Mouse (Mus musculus) liver, embryonic 15.5 days (tissue): Measurements from ENCODE around the gene Dkkl1. TPM values are rescaled to one million over a fixed set of nuclear protein-coding genes. Genes with fewer than 3 reads are reported as not detected.

Source experiments
- ATAC-seq: fragments of 200-750 bp; cut with Nextera tagmentation; 2 replicates; pipeline ENCODE4 v1.8.0; 2017; ENCODE audit warnings: moderate number of reproducible peaks, mild to moderate bottlenecking, moderate library complexity; ENCODE audit not compliant: insufficient read depth
- H3K27ac ChIP-seq: fragments of 300-500 bp; sonication (generic); replicated peaks from 2 replicates; pipeline ENCODE4 v1.5.1; 2015; ENCODE audit warnings: mild to moderate bottlenecking, inconsistent platforms
- H3K27me3 ChIP-seq: fragments of 300-500 bp; sonication (generic); 2 replicates; pipeline ENCODE4 v1.6.1; 2015; ENCODE audit warnings: mild to moderate bottlenecking, inconsistent platforms
- H3K36me3 ChIP-seq: fragments of 300-500 bp; sonication (generic); replicated peaks from 2 replicates; pipeline ENCODE4 v1.6.1; 2015; ENCODE audit warnings: moderate library complexity, mild to moderate bottlenecking, inconsistent platforms
- H3K4me1 ChIP-seq: fragments of 300-500 bp; sonication (generic); replicated peaks from 2 replicates; pipeline ENCODE4 v1.6.1; 2015; ENCODE audit warnings: inconsistent platforms
- H3K4me2 ChIP-seq: fragments of 300-500 bp; sonication (generic); 2 replicates; pipeline ENCODE4 v1.6.1; 2015; ENCODE audit warnings: moderate library complexity, mild to moderate bottlenecking, inconsistent platforms
- H3K4me3 ChIP-seq: fragments of 300-500 bp; sonication (generic); replicated peaks from 2 replicates; pipeline ENCODE4 v1.5.1; 2015; ENCODE audit warnings: mild to moderate bottlenecking, inconsistent platforms
- H3K9ac ChIP-seq: fragments of 300-500 bp; sonication (generic); 2 replicates; pipeline ENCODE4 v1.6.1; 2015; ENCODE audit warnings: moderate library complexity, mild to moderate bottlenecking, inconsistent platforms
- H3K9me3 ChIP-seq: fragments of 300-500 bp; sonication (generic); replicated peaks from 2 replicates; pipeline ENCODE4 v1.6.1; 2016; ENCODE audit warnings: inconsistent platforms
- WGBS: fragments of 180-500 bp; shearing (Covaris S2); methylation state at CpG from one replicate; pipeline ENCODE4 v1.1.7; 2015; ENCODE audit warnings: mixed read lengths; ENCODE audit not compliant: insufficient replicate concordance; 5-methylcytosine and 5-hydroxymethylcytosine counted together
- polyA plus RNA-seq: library from polyadenylated mRNA; unstranded; fragments of >200 nt; fragmentation: Nextera tagmentation; extraction: Ambion mirVana; gene quantifications from 2 replicates; pipeline ENCODE4 v1.2.1, GENCODE M21; 2015

Gene Dkkl1
- polyA plus RNA-seq, 1 experiment from 2014 or later = 2.4 TPM

DNA sequence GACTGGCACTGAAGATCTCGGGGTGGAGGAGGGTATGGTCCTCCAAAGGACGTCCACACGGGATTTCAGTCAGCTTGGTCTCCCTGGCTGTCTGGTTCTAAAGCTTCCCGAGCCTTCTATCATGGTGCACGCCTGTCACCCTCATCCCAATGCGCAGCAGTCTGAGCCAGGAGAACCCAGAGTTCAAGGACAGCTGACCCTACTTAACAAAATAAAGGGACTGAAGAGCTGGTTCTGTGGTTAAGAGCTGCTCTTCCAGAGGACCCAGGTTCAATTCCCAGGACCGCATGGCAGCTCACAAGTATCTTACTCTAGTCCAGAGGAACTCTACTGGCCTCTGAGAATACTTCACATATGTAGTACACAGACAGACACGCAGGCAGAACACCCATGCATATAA lies 17.1 kb upstream of the Dkkl1 start:
- Histone ChIP-seq H3K27ac (no peak overlapping the region), H3K4me2 (no peak overlapping the region), H3K9ac (no peak overlapping the region), H3K4me1 (peaks cover 12% of the 10 kb centered on the region), H3K4me3 (no peak overlapping the region), H3K36me3 (0 out of 2 replicates have a peak, but pooled peaks cover 3% of the 10 kb centered on the region), H3K9me3 (no peaks in the 10 kb centered on the region), H3K27me3 (no peaks in the 10 kb centered on the region)
- ATAC-seq = no peak
- WGBS = 63% methylated on average over 8 of the region's 8 CpGs

DNA sequence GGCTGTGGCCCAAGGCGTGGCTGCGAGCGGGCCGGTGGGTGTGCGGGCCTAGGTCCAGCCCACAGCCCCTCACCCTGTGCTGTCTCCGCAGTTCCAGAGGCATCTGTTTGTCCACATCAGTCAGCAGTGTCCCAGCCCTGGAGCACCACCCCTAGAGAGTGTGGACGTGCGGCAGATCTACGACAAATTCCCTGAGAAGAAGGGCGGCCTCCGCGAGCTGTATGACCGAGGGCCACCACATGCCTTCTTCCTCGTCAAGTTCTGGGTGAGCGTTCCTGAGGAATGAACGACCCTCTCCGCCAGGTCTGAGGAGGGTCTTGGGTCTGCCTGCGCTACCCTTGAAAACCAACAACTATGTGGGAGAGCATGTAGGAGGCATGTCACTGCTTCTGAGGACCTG lies 16.6 kb upstream of the Dkkl1 start:
- no peak overlapping the region for H3K9ac ChIP-seq
- no peak overlapping the region for H3K27ac ChIP-seq
- H3K4me1 ChIP-seq = peaks cover 9% of the 10 kb centered on the region
- no peak overlapping the region for H3K4me2 ChIP-seq
- WGBS = 81% methylated on average over 18 of the region's 18 CpGs
- H3K9me3 ChIP-seq = no peaks in the 10 kb centered on the region
- 0 out of 2 replicates have a peak, but pooled peaks cover 3% of the 10 kb centered on the region for H3K36me3 ChIP-seq
- no peak overlapping the region for H3K4me3 ChIP-seq
- no peak for ATAC-seq
- H3K27me3 ChIP-seq = no peaks in the 10 kb centered on the region

DNA sequence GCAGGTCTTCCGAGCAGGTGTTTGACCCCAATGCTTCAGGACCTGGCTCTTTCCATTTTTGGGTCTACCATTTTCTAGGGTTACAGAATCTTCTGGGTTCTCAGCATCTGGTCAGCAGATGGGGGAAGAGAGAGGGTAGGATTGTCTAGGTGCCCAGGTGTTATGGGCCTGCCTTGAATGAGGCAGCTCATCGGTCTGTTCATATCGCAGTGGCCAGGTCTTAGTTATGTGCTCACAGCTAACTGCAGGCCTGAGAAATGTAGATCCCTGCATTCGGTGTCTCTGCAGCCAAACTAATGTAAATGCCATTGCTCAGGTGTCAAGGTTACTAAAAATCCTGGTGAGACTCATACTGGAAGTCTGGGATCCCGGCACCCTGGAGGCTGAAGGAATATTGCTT lies 14.5 kb upstream of the Dkkl1 start:
- WGBS = 75% methylated on average over 5 of the region's 5 CpGs
- ATAC-seq = no peak
- Histone ChIP-seq H3K9me3 (no peaks in the 10 kb centered on the region), H3K4me3 (no peak overlapping the region), H3K27ac (no peak overlapping the region), H3K4me2 (no peak overlapping the region), H3K9ac (no peak overlapping the region), H3K27me3 (no peaks in the 10 kb centered on the region), H3K4me1 (no peaks in the 10 kb centered on the region), H3K36me3 (no peaks in the 10 kb centered on the region)

DNA sequence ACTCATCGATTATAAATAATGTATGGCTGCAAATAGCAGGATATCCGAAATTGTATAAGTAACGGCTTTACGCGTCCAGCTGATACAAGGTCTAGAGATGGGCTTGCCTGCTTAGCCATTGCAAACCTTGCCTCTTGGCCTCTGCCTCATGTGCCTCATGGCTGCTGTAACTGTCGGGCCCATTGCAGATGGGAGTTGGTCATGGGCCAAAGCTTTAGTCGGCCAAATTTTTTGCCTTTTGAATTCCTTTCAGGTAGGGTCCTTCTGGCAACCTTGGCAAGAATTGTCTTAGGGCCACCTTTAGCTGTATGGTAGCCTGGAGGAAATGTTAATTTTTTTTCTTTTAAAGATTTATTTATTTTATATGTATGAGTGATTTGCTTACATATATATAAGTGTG lies 12.9 kb upstream of the Dkkl1 start:
- Histone ChIP-seq H3K9me3 (no peaks in the 10 kb centered on the region), H3K4me1 (no peaks in the 10 kb centered on the region), H3K27me3 (no peaks in the 10 kb centered on the region), H3K4me3 (no peak overlapping the region), H3K9ac (no peak overlapping the region), H3K36me3 (no peaks in the 10 kb centered on the region), H3K4me2 (no peak overlapping the region), H3K27ac (no peak overlapping the region)
- WGBS = 73% methylated on average over 7 of the region's 7 CpGs
- no peak for ATAC-seq

DNA sequence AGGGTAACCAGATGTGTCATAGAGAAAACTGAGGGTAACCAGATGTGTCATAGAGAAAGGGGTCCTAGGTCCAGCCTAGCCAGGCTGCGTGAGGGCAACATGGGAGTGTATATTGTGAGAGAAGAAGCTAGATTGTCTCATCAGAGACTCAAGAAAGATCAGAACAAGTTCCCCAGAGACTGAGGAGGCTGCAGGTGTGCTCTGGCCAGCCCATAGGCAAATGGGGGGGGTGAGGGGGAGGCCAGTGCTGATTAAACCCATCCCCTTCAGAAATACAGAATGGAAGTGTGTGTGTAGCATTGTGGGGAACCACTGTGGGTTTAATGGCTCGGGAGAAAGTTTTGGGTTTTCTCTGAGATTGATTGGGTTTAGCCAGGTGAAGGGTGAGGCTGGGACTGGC lies 9.7 kb upstream of the Dkkl1 start:
- no peaks in the 10 kb centered on the region for H3K4me1 ChIP-seq
- H3K4me2 ChIP-seq = no peak overlapping the region
- ATAC-seq = no peak
- H3K9me3 ChIP-seq = no peaks in the 10 kb centered on the region
- H3K4me3 ChIP-seq = no peak overlapping the region
- no peak overlapping the region for H3K27ac ChIP-seq
- no peaks in the 10 kb centered on the region for H3K36me3 ChIP-seq
- 34% methylated on average over 2 of the region's 2 CpGs for WGBS
- no peak overlapping the region for H3K9ac ChIP-seq
- H3K27me3 ChIP-seq = peaks cover 10% of the 10 kb centered on the region

DNA sequence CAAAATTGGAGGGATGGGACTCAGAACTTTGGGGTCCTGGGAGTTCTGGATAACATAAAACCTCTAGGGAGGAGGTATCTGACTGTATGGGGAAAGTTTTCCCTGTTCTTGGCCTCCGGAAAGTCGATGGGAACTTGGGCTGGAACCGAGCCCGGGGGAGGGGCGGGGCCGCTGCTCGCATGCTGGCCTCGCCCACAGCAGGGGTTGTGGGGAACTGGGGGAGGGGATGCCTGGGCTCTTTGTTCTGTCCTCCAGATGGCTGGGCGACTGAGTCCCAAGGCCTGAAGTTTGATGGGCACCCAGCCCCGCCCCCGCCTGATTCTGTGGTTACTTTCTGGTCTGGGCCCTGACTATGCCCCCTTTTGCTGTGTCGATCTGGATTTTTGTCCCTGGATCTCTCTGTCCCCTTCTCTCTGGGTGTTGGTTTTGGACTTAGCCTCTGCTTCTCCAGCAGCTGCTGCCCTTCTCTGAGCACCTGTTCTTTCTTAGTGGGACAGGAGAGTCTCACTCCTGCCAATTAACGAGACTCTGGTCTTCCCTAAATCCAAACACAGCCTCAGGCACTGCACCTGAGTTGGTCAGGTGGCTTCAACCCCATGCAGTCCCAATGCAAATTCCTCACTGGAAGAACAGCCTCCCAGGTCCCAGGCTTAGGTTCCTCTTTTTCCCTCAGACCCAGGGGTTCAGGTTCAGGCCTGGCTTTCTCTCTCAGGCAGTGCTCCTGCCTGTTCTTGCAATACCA lies 4.7 kb upstream of the Dkkl1 start:
- H3K4me2 ChIP-seq = peak overlapping the region; percentile 68
- H3K27me3 ChIP-seq = peaks cover 46% of the 10 kb centered on the region
- no peak for ATAC-seq
- no peaks in the 10 kb centered on the region for H3K36me3 ChIP-seq
- 3% methylated on average over 13 of the region's 13 CpGs for WGBS
- H3K4me3 ChIP-seq = peak overlapping the region; percentile 50
- no peaks in the 10 kb centered on the region for H3K9me3 ChIP-seq
- H3K4me1 ChIP-seq = peaks cover 18% of the 10 kb centered on the region
- H3K27ac ChIP-seq = no peak overlapping the region
- H3K9ac ChIP-seq = peak overlapping the region; percentile 21; the same call in 1 of the 2 replicates

DNA sequence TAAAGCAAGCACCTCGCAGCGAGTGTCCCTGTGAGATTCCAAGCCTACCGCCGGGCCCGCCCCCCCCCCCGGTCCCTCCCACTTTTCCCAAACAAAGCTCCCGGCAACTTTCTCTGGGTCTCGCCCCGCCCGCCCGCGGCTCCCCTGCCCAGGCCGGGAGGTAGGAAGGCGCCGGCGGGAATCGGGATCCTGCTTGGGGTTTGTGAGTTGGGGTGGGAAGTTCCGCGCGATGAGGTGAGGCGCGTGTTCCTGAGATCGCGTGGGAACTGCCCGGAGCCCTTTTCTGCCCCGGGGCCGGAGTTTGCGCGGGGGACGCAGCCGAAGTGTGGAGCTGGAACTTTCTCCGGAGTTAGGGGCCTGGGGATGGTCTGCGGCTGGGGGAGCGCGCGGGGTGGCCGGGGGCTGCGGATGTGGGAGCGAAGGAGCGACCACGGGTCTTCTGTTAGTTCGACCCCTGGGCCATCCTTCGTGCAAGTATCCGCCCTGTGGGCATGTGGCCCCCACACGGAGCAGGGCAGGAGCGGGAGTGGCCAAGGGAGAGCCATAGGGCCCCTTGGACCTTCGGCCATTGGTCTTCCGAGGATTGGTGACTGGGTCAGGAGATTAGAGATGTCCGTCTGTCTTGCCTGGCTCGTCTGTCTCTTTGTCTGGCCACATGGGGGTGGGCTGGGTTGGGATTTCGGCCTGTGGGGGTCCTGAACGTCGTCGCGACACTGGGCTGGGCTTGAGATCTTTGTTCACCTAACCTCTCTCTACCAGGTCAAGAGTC lies 3.9 kb upstream of the Dkkl1 start, which contains the start of gene Tead2:
Gene Tead2, plus strand, starts transcription at position 81 of the 769 bp plus-strand sequence.
- H3K9me3 ChIP-seq = no peaks in the 10 kb centered on the region
- H3K4me2 ChIP-seq = peak within 1 kb of the TSS; percentile 68
- 3% methylated on average over 54 of the region's 55 CpGs for WGBS

DNA sequence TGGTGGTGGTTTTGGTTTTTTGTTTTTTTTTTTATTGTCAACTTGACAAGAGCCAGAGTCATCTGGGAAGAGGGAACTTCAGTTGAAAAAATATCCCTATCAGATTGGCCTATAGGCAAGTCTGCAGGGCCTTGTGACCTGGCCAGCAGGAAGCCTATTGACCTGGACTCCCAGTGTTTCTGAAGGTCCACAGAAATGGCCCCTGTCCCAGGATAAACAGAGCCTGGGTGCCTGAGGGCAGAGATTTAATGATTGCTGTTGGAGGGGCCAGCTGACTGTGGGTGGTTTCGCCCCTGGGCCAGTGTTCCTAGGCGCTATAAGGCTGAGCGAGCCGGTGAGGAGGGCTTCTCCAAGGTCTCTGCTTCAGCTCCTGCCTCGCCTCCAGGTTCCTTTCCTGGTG lies 1.8 kb upstream of the Dkkl1 start:
- Histone ChIP-seq H3K9me3 (no peaks in the 10 kb centered on the region), H3K4me1 (peaks cover 30% of the 10 kb centered on the region), H3K4me2 (no peak overlapping the region), H3K27ac (no peak overlapping the region), H3K27me3 (peaks cover 64% of the 10 kb centered on the region), H3K36me3 (no peaks in the 10 kb centered on the region), H3K4me3 (no peak overlapping the region), H3K9ac (no peak overlapping the region)
- ATAC-seq = peak; percentile 41; the same call in 1 of the 2 replicates
- 62% methylated on average over 5 of the region's 5 CpGs for WGBS

More for the DNA sequence above, 3.9 kb upstream of the Dkkl1 start, which contains the start of gene Tead2:
- peak within 1 kb of the TSS; percentile 50 for H3K4me3 ChIP-seq
- H3K9ac ChIP-seq = peak within 1 kb of the TSS; percentile 21; the same call in 1 of the 2 replicates
- no peak for ATAC-seq
- no peaks in the 10 kb centered on the region for H3K36me3 ChIP-seq
- H3K27me3 ChIP-seq = peaks cover 53% of the 10 kb centered on the region
- 0 out of 2 replicates have a peak within 1 kb of the TSS, but pooled peaks have one; percentile 9 for H3K27ac ChIP-seq
- H3K4me1 ChIP-seq = peaks cover 26% of the 10 kb centered on the region

DNA sequence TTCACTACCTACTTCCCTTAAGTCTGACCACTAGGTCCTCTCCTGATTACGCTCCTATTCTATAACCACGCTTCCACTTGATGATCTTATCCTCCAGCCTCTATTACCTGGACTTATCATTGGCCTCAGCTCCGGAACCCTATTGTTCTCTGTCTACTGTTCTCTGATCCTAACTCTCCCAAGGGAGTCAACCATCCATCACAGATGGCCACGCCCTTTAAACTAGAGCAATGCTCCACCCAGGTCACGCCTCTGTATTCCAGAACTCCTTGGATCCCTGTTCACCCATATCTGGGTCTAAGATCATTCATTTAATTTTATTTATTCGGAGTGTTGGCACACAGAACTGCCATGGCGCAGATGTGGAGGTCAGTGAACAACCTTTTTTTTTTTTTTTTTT lies 409 bp upstream of the Dkkl1 start:
- peak overlapping the region; percentile 30; the same call in 1 of the 2 replicates for H3K4me3 ChIP-seq
- no peak overlapping the region for H3K9ac ChIP-seq
- peaks cover 30% of the 10 kb centered on the region for H3K4me1 ChIP-seq
- H3K27me3 ChIP-seq = peaks cover 60% of the 10 kb centered on the region
- WGBS = 52% methylated on average over 7 of the region's 7 CpGs
- H3K27ac ChIP-seq = no peak overlapping the region
- ATAC-seq = no peak
- H3K36me3 ChIP-seq = no peaks in the 10 kb centered on the region
- H3K9me3 ChIP-seq = no peaks in the 10 kb centered on the region
- H3K4me2 ChIP-seq = peak overlapping the region; percentile 65

DNA sequence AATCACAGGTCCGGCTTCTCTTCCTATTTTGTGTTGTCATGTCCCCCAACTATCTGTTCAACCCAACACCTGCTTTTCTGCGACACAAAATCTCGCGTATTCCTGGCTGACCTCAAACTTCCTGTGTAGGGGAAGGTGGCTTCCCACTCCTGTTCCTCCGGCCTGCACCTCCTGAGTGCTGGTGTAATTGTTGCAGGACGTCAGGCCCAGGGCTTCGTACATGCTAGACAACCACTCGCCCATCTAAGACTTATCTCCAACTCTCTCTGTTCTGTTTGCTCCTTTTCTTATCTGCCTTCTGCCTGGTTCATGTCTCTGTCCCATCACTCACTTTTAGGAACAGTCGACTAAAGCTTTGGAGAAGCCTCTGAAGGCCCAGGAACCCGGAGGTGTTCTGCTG lies 877 bp downstream of the Dkkl1 start:
- H3K4me2 ChIP-seq = peak overlapping the region; percentile 65
- H3K4me3 ChIP-seq = peak overlapping the region; percentile 30; the same call in 1 of the 2 replicates
- no peak overlapping the region for H3K9ac ChIP-seq
- 13% methylated on average over 10 of the region's 10 CpGs for WGBS
- no peaks in the 10 kb centered on the region for H3K36me3 ChIP-seq
- no peak for ATAC-seq
- no peaks in the 10 kb centered on the region for H3K9me3 ChIP-seq
- H3K27ac ChIP-seq = no peak overlapping the region
- peaks cover 47% of the 10 kb centered on the region for H3K27me3 ChIP-seq
- H3K4me1 ChIP-seq = peaks cover 29% of the 10 kb centered on the region

DNA sequence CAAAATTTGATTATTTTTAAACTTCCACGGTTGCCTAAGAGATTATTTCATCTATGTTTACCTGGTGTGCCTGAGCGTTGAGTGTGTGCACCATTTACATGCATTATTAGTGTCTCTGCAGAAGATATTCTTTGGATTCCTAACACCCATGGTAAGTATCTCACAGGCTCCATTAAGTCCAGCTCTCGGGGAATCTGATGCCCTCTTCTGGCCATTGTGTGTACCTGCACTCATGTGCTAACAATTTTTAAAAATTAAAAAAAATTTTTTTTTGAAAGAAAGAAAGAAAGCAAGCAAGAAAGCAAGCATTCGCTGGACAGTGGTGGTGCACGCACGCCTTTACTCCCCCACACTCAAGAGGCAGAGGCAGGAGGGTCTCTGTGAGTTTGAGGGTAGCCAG lies 3.7 kb downstream of the Dkkl1 start:
- Histone ChIP-seq H3K27ac (no peak overlapping the region), H3K4me1 (peaks cover 33% of the 10 kb centered on the region), H3K27me3 (peaks cover 26% of the 10 kb centered on the region), H3K4me3 (no peak overlapping the region), H3K4me2 (no peak overlapping the region), H3K9me3 (no peaks in the 10 kb centered on the region), H3K9ac (no peak overlapping the region), H3K36me3 (no peaks in the 10 kb centered on the region)
- no peak for ATAC-seq
- 62% methylated on average over 6 of the region's 6 CpGs for WGBS
